Mouse (Mus musculus) natural killer cell, adult 2 months (primary cell): ENCODE measurements around the gene Il17rb.

Source experiments
- DNase-seq, 2 experiments: peaks; one replicate each; pipeline ENCODE4 v3.0.0; 2022; ENCODE audit warnings: low spot score in 2 of 2

Gene Il17rb

DNA sequence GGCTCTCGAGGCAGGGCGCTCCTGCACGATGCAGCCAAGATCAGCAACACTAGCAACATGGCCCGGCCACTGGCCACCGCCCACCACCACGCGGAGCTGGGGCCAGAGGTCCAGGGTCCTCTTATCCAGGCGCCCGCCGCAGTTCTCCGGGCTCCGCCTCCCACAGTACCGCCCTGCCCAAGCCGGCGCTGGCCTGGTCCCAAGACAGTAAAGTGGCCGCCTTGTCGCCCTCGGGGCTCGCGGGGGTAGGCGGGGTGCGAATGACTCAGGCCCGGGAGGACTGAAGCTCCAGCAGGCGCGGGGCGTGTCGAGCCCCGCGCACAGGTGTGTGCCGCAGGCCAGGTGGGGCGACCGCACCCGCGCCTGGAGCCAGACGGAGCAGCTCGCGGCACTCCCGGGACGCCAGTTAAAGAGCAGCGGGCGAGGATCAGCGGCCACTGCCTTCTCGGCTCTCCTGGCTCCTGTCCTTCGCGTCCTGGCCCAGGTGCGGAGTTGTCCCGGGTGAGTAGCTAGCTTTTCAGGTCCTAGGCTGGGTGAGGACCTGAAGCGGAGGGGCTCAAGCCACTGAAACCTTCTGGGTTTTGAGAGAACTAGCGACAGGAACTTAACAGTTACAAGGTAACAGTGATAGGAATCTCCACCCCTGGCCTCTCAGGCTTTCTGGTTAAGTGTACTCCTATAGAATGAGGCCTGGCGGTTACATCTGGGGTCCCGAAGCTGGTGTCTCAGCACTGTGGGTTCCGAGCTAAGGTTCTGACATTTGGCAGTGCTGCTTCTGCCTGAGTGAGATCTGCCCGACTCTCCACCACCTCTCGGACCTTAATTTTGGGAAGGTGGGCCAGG, at the start of gene Il17rb, which contains the start of gene Chdh:
Gene Il17rb (minus strand): TSS at position 164 of the 843 bp plus-strand sequence.
Gene Chdh (plus strand): TSS at position 291 of the 843 bp plus-strand sequence.
- DNase-seq = peak in 1 of 2 experiments; percentile 3

DNA sequence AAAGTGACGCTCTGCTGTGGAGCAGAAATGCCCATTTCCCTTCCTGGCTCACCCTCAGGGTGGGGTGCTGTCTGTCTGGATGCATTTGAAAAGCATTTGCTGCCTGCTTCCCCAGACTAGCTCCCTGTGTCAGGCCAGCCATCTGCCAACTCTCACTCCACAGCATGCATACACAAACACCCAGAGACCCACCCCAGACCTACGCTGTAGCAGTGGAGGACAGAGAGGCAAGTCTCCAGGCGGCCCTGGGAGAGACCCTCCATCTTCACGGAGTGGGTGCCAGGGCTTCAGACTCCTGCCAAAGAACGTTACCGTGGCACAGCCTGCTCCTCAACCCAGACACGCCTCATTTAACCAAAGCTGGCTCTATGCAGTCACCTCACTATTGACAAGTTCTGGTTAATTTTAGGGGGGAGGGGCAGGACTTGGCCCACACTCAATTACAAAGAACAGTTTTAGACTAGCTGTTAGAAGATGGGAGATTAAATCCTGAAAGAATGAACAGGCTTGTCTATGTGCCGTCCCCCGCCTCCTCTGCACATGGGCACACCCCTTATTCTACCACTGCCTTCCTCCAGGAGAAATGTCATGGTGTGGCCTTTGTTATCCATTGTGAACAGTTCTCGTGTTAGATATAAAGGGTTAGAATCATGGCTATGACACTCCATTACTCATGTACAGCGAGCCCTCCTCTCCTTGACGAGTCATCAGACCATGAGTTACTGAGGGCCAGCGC, 47.5 kb upstream of the Il17rb start:
- no peak for DNase-seq

DNA sequence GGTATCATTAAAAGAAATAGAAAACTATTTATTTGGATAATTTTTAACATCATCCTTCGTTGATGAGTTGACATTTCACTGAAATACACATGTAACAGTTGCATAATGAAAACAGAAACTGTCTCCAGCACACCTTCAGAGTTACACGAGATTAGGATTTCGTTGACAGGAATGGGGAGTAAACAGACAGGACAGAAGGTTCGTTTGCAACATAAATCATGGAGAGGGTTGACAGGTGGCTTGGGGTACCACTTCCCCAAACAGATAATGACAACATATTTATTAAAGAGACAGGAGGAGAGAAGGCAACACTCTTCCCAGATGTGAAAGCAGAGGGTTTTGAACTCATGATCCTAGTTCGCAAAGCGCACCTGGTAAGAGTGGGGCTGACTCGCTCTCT, 46.2 kb upstream of the Il17rb start:
- DNase-seq = no peak

DNA sequence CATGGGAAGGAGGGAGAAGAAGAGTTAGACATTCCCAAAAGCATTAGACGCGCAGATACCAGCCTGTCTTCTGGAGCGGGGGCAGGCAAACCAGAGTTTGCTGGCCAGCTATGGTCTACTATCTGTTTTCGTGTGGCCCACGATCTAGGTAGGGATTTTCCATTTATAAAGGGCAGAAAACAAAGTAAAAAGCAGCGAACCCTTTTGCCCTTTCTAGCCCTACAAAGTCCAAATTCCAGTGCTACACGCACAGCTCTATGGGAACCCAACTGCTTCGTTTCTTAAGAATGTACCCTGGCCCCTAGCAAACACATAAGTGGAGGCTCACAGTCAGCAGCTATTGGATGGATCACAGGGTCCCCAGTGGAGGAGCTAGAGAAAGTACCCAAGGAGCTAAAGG, 41.6 kb upstream of the Il17rb start:
- DNase-seq = no peak

DNA sequence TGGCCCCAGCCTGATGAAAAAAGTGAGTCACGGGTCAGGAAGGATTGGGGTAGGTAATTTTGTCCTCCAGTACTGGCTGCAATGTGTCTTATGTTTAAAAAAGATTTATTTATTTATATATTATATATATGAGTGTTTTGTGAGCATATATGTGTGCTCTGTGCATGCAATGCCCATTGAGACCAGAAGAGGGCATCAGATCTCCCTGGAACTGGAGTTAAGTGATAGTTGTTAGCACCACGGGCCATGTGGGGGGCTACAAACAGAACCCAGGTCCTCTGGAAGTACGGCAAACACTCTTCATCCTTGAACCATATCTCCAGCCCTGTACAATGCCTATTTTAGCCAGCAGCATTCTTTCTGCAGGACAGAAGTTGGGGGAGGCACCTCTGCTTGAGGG, 39.4 kb upstream of the Il17rb start:
- DNase-seq = peak in 1 of 2 experiments; percentile 8

DNA sequence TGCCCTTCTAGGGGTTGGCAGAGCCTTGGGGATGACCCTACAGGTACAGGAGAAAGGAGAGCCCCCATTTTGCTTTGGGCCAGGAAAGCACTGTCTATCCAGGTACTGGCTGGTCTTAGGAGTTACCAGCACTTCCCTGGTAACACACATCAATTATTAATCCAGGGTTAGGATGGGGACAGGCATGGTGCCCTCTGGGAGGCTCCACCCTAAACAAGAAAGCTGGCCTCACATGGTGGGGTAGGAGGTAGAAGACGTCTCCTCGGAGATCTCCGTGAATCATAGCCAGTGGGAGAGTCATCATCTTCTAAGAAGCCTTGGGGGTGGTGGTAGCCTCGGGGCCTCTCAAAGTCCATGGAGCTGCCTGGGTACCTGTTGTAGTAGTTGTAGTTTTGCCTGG, 38.3 kb upstream of the Il17rb start:
- DNase-seq = no peak

DNA sequence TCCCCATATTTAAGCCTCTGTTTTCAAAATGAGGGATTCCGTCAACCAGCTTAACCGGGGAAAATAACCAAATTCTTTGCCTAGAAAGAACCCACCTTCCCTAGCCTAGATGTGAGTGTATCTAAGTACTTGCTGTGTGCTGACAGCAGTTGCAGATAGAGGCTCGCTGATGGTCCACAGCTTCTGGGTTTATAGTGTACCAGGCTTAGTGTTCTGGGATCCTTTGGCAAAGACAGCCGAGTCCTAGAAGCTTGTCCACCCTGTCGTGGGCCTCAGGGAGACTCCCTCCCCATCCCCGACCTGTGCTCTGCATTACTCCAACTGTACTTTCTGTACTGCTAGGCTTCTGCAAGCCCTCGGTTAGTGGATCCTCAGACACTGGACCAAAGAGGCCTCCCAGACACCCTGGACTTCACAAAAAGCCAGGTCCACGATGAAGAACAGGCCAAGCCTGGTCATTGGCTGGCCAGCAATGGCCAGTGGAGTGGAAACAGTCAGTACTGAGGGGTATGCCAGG, 37.1 kb upstream of the Il17rb start:
- DNase-seq = no peak

DNA sequence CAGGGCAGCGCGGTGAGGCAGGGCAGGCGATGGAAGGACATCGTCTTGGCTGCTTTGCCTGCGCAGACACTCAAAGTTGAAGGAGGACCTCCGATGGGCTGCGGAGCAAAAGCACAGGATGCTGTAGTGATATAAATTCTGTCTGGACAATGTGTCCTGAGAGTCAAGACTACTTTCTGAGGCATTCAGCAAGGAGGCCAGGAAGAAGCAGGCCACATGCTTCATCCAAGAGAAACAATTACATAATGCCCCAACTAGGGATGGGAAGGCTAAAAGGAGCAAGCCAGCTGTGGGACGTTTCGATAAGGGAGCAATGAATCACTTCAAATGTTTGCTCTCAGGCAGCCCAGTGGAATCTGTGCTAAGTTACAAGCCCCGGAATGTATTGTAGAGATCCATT, 36.5 kb upstream of the Il17rb start:
- DNase-seq = no peak

DNA sequence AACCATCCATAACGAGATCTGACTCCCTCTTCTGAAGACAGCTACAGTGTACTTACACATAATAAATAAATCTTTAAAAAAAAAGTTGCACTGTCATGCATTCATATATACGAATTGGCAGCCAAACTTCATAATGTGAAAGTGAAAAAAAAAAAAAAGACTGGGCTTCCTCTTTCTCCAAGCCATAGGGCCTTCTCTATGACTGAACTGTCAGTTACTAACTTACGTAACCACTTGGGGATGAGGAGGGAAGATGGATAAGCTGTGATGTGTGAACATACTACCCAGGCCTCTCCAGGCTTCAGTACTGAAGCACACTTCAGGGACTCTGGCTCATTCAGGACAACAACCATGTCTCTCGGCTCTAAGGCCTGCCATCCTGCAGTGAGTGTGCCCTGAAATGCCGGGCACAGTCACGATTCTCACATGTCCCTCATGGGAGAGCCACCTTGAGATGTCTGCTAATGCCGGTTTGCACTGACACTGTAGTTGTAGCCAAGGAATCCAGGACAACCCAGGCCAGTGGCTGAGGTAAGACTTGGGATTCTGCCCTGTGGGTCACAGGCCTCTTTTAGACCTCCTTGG, 34.8 kb upstream of the Il17rb start:
- no peak for DNase-seq

DNA sequence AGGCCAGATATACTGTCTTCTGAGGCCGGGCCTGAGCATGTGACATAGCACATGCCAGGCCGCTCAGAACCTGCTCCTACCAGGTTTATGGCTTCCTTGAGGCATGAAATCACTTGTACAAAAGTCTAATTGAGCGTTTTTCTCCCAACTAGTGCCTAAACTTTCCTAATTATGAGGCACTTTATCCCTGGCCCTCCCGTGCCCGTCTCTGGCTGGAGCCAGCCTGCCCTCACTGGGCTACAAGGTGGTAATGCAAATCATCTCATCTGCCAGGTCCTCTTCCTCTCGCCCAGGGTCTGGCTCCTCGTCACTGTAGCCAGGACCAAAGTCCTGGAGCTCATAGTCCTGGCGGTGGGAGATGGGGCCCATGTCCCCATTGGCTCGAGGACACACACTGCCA, 33.1 kb upstream of the Il17rb start:
- no peak for DNase-seq

DNA sequence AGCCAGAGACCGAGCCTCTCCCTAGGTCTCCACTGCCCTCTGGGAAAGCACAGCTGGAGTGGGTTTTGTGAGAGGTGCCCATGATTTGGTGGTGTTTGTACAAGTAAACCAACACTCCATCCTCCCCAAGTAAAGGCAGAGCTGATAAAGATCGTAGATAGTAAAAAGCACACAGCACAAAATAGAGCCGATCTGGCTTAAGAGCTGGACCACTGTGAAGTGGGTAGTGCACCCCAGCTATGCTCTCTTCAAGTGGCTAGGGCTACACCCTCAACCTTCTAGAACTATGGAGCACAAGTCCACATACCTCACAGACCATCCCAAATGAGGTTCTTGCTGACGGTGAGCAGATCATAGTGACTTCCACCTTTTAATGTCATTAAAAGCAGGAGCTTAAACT, 30.7 kb upstream of the Il17rb start:
- no peak for DNase-seq

DNA sequence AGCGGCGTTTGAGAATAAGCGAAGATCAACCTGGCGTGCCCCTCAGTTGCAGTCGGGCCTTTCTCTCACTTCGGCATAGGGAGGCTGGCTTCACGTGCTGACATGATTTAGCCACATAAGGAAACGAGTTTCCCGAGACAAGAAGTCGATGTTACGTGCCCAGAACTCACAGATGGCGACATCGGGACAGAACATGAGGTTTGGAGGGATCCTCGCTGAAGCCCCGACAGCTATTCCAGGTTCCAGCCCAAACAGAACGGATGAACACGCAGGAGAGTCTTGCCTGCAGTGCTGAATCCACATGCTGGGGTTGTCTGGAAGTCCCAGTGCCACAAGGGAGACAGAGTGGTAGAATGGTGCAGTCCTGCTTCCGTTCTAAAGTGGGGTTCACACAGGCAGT, 29.7 kb upstream of the Il17rb start:
- DNase-seq = no peak

DNA sequence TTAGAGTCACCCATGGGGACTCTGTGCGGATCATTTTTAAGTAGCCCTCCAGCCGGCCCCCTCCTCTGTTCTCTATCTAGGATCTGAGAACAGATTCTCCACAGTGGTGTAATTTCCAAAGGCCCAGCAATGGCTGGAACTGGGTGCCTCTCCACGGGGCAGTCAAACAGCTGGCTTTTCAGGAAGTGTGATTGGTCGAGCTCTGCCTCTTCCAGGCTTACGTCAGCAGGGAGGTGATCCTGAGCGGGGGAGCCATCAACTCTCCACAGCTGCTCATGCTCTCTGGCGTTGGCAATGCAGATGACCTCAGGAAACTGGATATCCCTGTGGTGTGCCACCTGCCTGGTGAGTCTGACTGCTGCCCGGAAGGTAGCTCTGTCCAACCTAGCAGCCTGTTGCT, 24.7 kb upstream of the Il17rb start:
- no peak for DNase-seq

DNA sequence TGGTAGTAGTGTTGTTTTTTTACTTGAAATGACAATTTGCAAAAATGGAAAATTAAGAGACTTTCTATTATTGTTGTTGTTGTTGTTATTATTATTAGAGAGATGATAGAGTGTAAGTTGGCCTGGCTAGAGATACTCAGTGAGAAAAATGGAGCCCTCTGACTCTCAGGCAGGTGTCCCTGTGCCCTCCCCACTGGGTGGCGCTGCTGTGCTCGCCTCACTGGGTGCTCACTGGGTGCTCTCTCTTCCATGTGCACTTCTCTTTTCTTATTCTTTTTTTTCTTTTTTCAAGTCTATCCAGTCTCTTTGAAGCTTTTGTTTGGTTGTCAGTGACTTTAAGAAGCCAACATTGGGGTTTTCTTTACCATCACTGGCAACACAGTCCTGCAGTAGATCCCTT, 18.7 kb upstream of the Il17rb start:
- peak in 1 of 2 experiments; percentile 38 for DNase-seq

DNA sequence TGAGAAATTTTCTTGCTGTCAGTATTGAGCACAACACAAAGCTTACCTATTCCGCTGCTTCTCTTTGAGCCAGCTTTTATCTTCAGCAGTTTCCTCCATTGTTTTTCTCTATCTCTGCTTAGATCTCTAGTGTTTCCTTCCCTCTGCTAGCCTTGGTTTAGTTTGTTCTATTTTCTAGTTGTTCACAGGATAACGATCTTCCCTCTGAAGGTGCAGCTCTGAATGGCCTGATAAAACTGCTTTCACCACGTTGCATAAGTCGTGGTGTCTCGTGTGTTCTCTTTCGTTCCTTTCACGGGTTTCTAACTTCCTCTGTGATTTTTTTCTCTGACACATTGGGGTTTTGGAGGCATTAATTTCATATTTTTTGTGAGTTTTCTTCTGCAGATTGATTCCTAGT, 15.7 kb upstream of the Il17rb start:
- DNase-seq = no peak

DNA sequence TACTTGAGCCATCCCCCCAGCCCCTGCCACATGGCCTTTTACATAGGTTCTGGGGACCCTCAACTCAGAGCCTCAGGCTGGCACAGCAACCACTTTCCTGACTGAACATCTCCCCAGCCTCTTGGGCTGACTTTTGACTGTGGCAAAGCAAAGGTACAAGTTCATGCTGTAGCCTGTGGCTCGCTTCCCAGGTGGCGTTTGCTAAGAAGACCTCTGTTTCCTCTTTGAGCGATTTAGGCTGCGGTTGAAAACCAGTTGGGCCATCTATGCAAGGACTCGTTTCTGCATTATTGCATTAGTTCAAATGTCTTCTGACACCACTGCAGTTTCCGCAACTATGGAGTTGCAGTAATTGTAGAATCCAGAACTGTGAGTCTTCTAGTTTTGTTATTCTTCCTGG, 13.8 kb upstream of the Il17rb start:
- no peak for DNase-seq

DNA sequence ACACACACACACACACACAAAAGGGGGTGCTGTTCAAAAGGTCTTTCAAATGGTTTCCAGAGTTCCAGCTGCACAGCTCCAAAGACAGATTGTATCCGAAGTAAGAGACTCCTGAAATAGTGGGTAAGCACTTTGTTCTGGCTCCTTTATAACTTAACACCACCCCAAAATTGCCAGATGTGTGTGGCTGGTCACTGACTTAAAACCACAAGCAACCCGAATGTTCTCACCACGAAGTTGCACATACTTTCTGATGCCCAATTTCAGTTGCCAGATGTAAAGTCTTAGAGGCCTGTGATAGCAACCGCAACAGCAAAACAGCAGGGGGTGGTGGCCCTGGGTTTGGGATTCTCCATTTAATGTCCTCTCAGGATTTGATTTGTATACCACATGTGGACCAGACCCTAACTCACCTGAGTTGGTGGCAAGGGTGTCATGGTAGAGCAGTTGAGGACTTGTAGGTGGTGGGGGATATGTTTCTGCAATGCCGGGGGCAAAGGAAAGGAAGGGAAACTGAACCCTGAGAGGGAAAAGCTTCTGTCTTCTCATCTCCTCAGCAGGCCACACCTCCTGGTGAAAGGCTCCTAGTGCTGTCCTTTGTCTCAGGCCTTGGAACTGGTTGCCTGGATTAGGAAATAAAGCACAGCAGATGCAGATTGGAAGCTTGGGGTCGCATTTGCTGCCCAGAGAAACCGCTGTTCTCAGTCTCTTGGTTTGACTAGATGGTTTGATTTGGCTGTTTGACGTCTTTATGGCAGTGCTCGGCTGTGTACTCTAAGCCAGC, 11.3 kb upstream of the Il17rb start:
- no peak for DNase-seq

DNA sequence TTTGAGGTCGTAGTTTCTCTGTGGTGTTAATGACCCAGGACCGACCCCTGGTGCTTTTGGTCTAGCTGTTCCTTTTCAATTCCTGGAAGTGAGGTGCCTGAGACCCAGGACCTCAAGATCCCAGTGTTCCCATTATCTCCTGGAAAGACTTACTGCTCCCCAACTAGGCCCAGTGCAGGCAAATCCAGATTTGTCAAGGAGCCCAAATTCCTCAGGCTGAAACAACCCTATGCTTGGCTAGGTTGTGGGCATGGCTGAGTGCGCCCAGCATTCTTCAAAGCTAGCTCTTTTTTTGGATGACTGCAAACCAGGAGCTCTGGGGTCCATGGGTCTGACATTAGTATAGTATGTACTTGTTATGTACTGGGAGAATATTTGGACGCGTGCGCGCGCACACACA, 10.7 kb upstream of the Il17rb start:
- no peak for DNase-seq

DNA sequence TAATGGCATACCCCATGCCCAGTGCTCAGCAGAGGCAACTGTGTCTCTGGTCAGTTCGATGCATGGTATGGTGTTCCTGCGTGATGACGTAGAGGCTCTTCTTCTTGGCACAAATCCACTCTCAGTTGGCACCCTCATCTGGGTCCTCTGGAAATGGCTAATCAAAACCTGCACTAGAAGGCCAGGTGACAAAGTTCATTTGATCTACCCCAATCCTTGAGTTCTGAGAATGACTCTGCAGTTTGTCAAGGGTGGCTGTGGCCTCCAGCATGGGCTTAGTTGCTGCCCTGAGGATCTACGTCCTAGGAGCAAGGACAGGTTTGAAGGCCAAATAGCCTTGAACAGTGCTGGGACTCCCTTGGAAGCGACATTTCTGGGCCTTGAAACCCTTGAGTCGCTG, 10.2 kb upstream of the Il17rb start:
- DNase-seq = no peak

DNA sequence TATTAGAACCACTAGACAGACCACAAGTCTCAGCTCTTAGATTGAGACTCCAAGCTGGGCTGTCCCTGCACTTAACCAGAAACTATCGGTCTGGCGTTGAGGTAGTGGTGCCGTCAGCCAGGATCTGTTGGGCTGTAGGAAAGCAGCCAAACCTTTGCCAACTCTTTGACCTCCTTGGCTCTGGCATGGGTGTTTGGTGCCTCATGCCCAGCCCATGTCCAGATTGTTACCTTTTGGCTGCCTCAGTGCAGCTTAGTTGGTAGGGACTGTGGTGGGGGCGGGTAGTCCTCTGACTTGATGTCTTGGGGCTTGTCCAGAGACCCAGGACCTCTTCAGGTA, 9.7 kb upstream of the Il17rb start:
- DNase-seq = no peak

DNA sequence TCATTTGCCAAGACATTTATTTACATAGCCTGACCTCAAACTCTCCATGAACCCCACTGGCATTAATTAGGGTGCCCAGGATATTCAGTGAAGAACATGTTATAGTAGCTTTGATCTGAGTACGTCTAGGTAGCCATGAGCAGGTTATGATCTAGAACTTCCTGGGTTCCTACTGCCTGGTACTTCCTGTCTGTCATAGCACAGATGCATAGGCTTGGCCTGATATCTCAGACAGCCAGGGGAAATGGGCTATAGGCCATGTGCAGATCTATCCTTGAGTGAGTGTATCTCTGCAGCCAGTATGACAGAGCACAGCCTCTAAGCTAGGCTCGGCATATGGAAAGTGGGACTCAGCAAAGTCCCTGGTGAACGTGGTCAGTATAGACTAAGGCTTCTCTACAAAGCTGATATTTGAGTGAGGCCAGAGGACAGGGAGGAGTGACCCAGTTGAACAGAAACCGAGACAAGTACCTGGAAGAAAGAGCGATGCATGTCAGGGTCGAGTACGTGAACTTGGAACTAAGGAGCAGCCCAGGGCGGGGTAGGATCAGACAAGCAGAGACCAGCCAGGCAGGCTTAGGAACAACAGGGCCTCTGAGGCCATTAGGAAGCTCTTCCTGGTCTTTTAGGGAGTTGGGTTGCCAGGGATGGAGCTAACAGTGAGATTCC, 9.2 kb upstream of the Il17rb start:
- no peak for DNase-seq
